Mouse (Mus musculus) yolk sac, embryonic 10.5 days (tissue): ENCODE measurements around the gene Plekha4.

Experiments
- DNase-seq: peaks from one replicate; pipeline ENCODE4 v3.0.0-alpha.2; 2017; ENCODE audit warnings: low spot score

The Plekha4 gene

DNA sequence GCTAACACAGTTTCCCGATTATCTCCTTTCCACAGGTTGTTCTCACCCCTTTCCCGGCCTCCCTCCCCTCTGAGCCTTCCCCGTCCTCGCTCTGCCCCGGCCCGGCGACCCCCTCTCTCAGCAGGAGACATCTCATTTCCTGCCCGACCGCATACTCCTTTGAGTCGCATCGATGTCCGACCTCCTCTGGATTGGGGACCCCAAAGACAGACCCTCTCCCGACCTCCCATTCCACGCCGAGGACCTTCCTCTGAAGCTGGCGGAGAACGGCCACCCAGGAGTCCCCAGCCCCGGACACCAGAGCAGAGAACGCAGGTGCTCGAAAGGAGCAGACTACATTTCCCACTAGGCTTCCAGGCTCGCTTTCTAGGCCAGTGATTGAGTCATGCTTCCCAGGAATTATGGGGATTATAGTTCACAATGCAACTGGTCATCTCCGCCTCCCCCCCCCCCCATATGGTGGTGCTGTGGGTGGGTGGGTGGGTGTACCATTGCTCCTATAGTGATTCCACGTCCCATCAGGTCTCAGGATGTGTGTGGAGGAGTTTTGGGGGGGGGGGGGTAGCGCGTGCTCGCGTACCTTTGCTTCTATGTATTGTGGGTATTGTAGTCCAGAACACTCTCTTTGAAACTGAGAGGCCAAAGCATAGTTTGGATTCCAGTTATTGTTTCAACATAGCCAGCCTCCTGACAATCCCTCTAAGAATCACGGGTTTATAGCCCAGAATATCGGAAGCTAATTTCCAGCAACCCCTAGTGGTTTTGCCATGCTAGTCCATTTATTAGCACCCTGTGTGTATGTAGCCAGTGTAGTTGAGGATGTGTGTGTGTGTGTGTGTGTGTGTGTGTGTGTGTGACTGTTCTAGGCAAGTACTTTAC is 12.3 kb downstream of the Plekha4 start:
- DNase-seq: peak; percentile 81

GRCm38 (mm10) chr7:45539095-45539494 is 13.0 kb downstream of the Plekha4 start:
- DNase-seq: no peak

GRCm38 (mm10) chr7:45540213-45540612 is 14.1 kb downstream of the Plekha4 start:
- no peak for DNase-seq

- DNase-seq: no peak
These were observed 18.4 kb downstream of the Plekha4 start for GRCm38 (mm10) chr7:45544525-45544924.

- no peak for DNase-seq
These were observed 23.7 kb downstream of the Plekha4 start for GRCm38 (mm10) chr7:45549641-45550436.

GRCm38 (mm10) chr7:45550821-45551511 is 24.8 kb downstream of the Plekha4 start:
- no peak for DNase-seq

DNA sequence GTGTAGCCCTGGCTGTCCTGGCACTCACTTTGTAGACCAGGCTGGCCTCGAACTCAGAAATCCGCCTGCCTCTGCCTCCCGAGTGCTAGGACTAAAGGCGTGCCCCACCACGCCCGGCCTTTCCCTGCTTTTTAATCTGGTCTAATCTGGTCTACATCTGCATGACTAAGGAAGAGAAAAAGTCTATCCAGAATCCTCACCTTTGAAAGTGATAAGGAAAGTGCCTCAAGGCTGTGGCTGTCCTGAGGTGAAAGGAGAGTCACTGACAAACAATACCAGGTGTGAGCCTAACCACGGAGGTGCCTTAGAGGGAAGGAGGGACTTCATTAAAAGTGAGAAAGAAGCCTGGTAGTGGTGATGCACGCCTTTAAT is 25.4 kb downstream of the Plekha4 start:
- DNase-seq: no peak

DNA sequence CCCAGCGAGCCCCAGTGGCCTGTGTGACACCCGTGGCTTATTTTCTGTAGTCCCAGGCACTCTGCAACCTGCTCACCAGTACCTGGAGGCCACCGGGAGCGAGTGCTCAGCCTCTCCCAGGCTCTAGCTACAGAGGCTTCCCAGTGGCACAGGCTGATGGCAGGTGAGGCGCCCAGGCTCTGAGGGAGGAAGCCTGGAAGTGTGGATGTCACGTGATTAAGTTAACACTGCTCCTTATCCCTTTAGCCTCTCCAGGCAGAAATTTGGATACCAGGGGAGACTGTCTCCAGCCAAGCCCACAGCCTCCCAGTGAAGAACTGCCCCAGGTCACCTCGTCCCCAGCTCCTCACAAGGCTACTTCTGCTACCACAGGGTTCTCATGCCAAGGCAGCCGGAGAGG is 27.4 kb downstream of the Plekha4 start:
- no peak for DNase-seq

DNA sequence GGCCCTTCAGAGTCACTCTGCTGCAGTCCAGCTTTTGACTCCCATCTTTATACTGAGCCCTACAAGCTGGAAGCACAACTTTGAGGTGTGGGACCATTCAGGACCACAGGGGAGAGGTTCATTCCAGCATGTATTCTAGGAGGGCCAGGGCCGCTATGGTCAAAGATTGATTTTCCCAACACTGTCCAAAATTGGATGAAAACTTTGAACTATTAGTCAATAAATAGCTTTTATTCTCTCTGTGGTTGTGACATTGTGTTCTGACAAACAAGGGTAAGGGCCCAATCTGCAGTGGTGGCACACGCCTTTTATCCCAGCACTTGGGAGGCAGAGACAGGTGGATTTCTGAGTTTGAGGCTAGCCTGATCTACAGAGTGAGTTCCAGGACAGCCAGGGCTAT is 27.9 kb downstream of the Plekha4 start:
- no peak for DNase-seq

- no peak for DNase-seq
These were observed 28.6 kb downstream of the Plekha4 start, which contains the start of gene Hsd17b14 for GRCm38 (mm10) chr7:45554744-45555143. Hsd17b14 (plus strand) TSS chr7:45554893.

- peak; percentile 59 for DNase-seq
These were observed 29.7 kb downstream of the Plekha4 start for GRCm38 (mm10) chr7:45555787-45556186.

GRCm38 (mm10) chr7:45558907-45559306 is 32.8 kb downstream of the Plekha4 start:
- DNase-seq: no peak

GRCm38 (mm10) chr7:45560241-45560640 is 34.1 kb downstream of the Plekha4 start:
- no peak for DNase-seq

GRCm38 (mm10) chr7:45560843-45561623 is 34.9 kb downstream of the Plekha4 start:
- DNase-seq: peak; percentile 61

DNA sequence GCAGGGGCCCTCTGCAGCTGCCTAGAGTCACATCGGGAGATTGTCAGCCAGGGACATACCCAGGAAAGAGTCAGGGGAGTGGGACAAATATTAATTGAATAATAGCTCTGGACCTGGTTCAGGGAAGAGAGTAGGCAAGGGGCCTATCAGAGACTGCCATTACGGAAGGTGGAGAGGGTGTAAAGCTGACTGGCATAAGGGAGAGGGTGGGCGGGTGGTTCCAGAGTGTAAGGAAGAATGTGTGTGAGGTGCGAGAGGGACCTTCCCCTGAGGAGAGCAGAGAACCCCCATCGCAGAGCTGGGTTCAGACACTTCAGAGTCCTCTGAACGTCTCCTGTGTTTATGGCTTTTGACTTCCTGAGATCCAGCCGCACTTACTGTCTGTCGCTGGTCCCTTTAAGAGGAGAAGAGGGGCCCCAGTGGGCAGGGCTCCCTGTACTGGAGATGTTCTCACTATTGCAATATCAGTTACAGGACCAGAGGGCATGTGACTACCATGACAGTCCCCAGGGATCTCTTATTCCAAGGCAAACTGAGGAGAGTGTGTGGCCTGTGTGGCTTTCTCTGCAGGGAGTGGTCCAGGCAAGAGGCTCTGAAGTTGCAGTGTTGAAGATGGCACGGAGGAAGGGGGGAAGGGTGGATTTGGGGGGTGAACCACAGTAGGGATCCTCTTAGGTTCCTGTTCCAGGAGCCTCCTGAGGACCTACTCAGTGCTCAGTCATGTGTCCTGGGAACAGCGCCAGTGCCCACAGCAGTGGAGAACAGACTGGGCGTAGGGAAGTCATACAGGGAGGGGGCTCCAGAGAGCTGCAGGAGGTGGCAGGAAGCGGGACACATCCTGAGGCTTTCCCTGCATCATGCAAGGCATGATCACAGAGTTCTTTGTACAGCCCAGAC is 35.7 kb downstream of the Plekha4 start:
- no peak for DNase-seq

- DNase-seq: no peak
These were observed 38.7 kb downstream of the Plekha4 start for GRCm38 (mm10) chr7:45564811-45565210.

- DNase-seq: no peak
These were observed 39.3 kb downstream of the Plekha4 start for GRCm38 (mm10) chr7:45565446-45565845.

GRCm38 (mm10) chr7:45567112-45567779 is 41.1 kb downstream of the Plekha4 start:
- no peak for DNase-seq

DNA sequence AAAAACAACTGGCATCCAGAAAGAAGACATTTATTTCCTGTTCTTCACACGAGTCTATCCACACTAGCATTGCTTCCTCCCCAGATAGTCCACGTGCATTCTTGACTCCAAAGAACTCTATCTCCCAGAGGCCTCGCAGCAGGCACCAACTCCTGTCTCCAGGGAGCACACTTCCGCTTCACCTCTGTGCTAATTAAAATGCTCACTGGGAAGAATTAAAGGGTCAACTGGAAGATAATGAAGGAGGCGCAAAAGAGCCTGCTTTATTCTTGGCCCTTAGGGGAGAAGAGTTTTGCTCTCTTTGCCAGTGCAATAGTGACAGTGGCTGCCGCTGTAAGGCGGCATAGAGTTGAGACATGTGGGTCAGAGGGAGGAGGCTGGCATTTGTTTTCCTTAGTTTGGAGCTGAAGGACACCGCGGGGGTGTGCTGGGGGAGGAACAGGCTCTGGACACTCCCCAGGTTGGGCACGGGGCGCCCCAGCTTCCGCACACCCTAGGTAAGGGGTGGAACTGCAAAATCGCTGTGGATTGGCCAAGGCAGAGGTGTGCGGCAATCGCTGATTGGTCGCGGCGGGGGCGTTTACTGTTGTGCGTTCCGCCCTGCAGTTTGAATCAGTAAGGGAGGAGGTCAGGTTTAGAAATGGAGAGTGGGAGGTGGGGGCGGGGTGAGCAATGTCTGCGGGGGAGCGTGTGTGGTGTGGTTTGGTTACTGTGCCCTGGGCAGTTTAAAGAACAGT is 41.8 kb downstream of the Plekha4 start:
- peak; percentile 95 for DNase-seq
